Mouse (Mus musculus): Measurements from ENCODE around the gene Ctdspl.

DNA sequence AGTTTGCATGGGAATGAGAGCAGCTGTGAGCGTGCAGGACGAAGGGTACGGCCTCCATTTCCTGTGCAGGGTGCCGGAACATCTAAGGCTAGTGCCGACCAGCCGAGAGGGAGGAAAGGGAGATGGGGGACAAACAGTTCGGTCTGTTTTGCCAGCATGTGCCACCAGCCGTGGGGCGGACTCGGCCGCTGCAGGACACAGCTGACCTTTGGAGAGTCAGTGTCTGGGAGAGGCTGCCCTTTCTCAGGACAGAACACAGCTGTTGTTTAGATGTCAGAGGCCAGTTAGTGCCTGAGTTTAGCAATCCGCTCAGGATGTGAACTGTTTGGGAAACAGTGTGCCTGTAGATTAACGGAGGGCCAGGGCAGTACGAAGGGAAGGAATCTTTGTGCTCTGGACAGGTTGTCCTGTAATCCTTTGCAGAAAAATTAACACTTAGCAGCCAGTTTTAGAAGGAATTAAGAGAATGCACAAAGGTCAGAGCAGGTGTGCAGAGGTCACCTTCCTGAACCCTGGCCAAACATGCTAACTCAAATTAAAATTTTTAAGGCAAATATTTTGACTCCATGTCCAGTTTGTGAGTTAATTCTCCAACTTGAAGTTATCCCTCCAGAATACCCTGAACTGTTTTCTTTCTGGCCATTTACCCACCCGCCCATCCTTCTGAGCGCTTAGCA, 34.3 kb downstream of the Ctdspl start:
- no peak for TF ChIP-seq CTCF (IDR thresholded peaks at IDR 0.05; ENCODE audit: low read depth, low read length)
- TF ChIP-seq POLR2A (IDR thresholded peaks at IDR 0.05; ENCODE audit: borderline replicate concordance, low read depth, low read length) = no peak
